Mouse (Mus musculus): ENCODE measurements at regions not wholly inside any gene's neighbourhood (a gene's known extent, or its start where the extent isn't known, plus 50 kb on each side); places are given as distances from the start of the nearest gene placed in this dataset.

DNA sequence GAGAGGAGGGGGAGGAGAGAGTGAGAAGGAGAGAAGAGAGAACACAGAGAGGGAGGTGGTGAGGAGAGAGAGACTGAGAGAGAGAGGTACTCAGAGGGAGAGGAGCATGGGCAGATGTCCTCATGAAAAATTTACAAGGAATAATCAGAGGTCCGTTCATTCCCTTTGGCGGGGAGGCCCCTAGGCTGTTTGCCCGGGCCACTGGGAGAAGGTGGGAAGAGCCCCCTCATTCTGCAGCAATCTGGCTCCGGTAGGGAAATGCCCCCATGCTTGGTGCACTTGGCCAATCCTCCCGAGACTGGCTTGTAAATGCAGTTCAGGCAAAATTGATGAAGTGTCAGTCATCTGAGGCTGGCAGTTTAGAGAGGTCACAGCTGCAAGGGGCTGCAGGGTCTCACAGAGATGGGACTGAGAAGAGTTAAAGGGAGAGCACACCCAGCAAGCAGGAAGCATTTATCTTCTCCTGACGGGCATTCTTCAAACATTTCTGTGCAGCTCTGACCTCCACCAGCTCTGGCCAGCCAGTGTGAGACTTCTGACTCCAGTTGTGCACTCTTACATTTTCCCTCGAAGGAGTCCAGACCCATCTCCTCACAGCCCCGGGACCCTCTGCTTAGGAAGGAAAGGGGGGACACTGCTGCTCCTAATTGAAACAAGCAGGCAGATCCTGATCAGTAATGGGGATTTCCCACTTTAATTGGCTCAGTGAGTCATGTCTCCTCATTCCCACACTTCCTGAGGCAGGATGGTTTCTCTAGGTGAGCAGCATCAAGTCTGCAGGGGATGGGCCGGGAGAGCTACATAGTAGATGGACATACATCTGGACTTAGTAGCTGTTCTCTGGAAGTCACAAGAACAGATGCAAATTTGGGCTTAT lies 65.5 kb downstream of the Cmpk2 start:
- TF ChIP-seq POLR2A (IDR thresholded peaks at IDR 0.05; ENCODE audit: low read depth, low read length) (no peak), CTCF (IDR thresholded peaks at IDR 0.05; ENCODE audit: extremely low read depth, insufficient read depth, insufficient read length, insufficient replicate concordance) (no peak)
